Mouse (Mus musculus) urinary bladder, postnatal 14 days (tissue): Measurements from ENCODE around the gene Isca2.

Source experiments
- DNase-seq: peaks from one replicate; pipeline ENCODE4 v3.0.0; 2021; ENCODE audit warnings: low spot score

The Isca2 gene

DNA sequence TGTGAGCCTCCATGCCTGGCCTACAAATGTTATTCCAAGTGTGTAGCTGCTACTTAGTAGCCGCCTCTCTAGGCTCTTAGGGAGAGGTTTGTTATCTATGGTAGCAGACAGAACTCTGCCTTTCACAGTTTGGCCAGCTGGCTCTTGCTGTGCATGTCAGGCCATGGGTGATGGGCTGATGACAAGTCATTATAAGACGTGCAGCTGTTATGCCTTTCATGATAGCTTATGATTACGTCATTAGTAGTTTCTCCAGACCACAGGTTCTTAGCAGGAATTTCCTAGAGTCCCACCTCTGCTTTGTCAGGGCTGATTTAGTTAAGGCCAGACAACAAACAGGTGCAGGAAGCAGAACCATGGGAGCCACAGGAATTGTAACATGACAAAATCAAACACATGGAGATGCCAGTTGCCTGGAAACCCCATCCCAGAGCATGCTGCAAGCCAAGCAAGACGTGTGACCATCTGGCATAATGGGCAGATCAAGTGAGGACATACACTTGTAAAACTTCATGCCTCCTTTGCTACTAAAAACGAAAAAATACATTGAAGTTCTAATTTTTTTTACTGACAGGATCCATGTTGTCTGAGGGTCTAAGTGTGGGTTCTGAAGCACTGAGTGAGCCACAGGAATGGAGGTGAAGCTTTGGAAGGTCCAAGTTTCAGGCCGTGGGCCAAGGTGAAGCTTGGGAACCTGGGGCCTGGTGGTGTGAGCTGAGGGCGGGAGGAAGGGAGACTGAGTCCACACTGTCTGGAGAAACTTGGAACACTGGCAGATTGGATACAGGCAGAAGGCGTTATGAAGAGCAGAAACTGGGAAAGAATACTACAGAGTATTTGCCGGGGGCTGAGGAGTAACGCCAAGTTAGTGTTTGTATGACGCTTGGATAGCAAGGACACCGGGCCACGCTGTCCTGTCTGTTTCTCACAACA lies 46.5 kb downstream of the Isca2 start:
- no peak for DNase-seq

GRCm38 (mm10) chr12:84823601-84824000 lies 50.5 kb downstream of the Isca2 start:
- DNase-seq: no peak

DNA sequence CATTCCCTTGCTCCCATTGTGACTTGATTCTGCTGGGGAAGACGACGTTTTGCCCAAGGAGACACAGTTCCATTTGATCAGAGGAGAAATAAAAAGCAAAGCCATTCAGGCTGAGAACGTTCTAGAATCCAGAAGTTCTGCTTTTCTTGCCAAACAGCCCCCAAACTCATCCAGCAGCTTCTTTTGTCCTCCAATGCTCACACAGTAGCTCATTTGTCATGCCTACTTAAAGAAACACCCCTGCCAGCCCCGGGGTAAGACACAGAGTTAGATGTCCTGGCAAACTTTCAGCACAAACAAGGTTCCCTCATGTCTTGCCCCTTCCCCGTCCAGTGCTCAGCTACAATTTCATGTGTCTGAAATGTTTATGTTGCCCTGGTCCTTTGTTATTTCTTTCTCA lies 51.2 kb downstream of the Isca2 start:
- DNase-seq: no peak
